Mouse (Mus musculus) 3134 (cell line): ENCODE data around the gene Olfr311.

ENCODE experiments used
- DNase-seq: peaks from one replicate; pipeline ENCODE4 v3.0.0-alpha.2; 2011; ENCODE audit warnings: low spot score; ENCODE audit not compliant: insufficient read length; ENCODE audit errors: extremely low read depth

The Olfr311 gene

GRCm38 (mm10) chr11:58867954-58868330 lies 28.9 kb downstream of the Olfr311 start:
- no peak for DNase-seq

- no peak for DNase-seq
These were observed 31.9 kb downstream of the Olfr311 start for GRCm38 (mm10) chr11:58870961-58871360.

GRCm38 (mm10) chr11:58883756-58884155 lies 44.7 kb downstream of the Olfr311 start:
- DNase-seq = no peak

- DNase-seq = no peak
These were observed 51.5 kb downstream of the Olfr311 start for GRCm38 (mm10) chr11:58890511-58890910.
